Mouse (Mus musculus) cerebellum, adult 2 months (tissue): ENCODE measurements at regions not wholly inside any gene's neighbourhood (a gene's known extent, or its start where the extent isn't known, plus 50 kb on each side); places are given as distances from the start of the nearest gene placed in this dataset.

Experiments used
- CTCF ChIP-seq: fragments of 200-500 bp; IDR thresholded peaks from 2 replicates; pipeline ENCODE4 v1.5.1; 2011; ENCODE audit warnings: low read depth, mild to moderate bottlenecking, control low read depth, low read length, moderate library complexity, borderline replicate concordance; ENCODE audit not compliant: insufficient read depth
- POLR2A ChIP-seq: fragments of 200-500 bp; IDR thresholded peaks from 2 replicates; pipeline ENCODE4 v1.6.1; 2011; ENCODE audit warnings: low read length, control low read depth, borderline replicate concordance; ENCODE audit not compliant: insufficient read depth

GRCm38 (mm10) chr9:51593707-51594106, 171.4 kb upstream of the Arhgap20 start:
- no peak for TF ChIP-seq CTCF
- no peak for TF ChIP-seq POLR2A
